Mouse (Mus musculus) heart, postnatal 0 days (tissue): ENCODE data around the gene Paqr7. TPM values are rescaled to one million over a fixed set of nuclear protein-coding genes. Genes with fewer than 3 reads are reported as not detected.

Experiments used
- ATAC-seq: fragments of 200-750 bp; cut with Nextera tagmentation; 2 replicates; pipeline ENCODE4 v1.8.0; 2017; ENCODE audit warnings: low read depth, moderate number of reproducible peaks, moderate library complexity; ENCODE audit not compliant: insufficient read depth
- DNase-seq: peaks from one replicate; pipeline ENCODE4 v3.0.0-alpha.2; 2016; ENCODE audit warnings: low spot score
- H3K27ac ChIP-seq: fragments of 300-500 bp; sonication (generic); 2 replicates; pipeline ENCODE4 v1.5.1; 2014; ENCODE audit warnings: low read depth, mild to moderate bottlenecking
- H3K27me3 ChIP-seq: fragments of 300-500 bp; sonication (generic); 2 replicates; pipeline ENCODE4 v1.6.1; 2014; ENCODE audit warnings: low read length, mixed read lengths; ENCODE audit not compliant: control insufficient read depth, insufficient read depth
- H3K36me3 ChIP-seq: fragments of 300-500 bp; sonication (generic); replicated peaks from 2 replicates; pipeline ENCODE4 v1.6.1; 2014; ENCODE audit warnings: low read length, mixed read lengths; ENCODE audit not compliant: control insufficient read depth, insufficient read depth
- H3K4me1 ChIP-seq: fragments of 300-500 bp; sonication (generic); 2 replicates; pipeline ENCODE4 v1.6.1; 2014; ENCODE audit warnings: antibody characterized with exemption; ENCODE audit not compliant: control insufficient read depth, insufficient read depth
- H3K4me2 ChIP-seq: fragments of 300-500 bp; sonication (generic); 2 replicates; pipeline ENCODE4 v1.6.1; 2014; ENCODE audit warnings: low read depth, mild to moderate bottlenecking, low read length, moderate library complexity
- H3K4me3 ChIP-seq: fragments of 300-500 bp; sonication (generic); 2 replicates; pipeline ENCODE4 v1.5.1; 2014; ENCODE audit warnings: low read depth, low read length
- H3K9ac ChIP-seq: fragments of 300-500 bp; sonication (generic); replicated peaks from 2 replicates; pipeline ENCODE4 v1.6.1; 2014; ENCODE audit warnings: low read depth, low read length, mixed read lengths
- H3K9me3 ChIP-seq: fragments of 300-500 bp; sonication (generic); replicated peaks from 2 replicates; pipeline ENCODE4 v1.6.1; 2016; ENCODE audit warnings: low read length; ENCODE audit not compliant: control insufficient read depth
- CTCF ChIP-seq: IDR thresholded peaks from 2 replicates; pipeline ENCODE4 v1.5.1; 2016; ENCODE audit warnings: antibody characterized with exemption, control low read depth, low read depth
- EP300 ChIP-seq: IDR thresholded peaks from 2 replicates; pipeline ENCODE4 v1.6.1; 2016; ENCODE audit warnings: antibody characterized with exemption, low read depth
- WGBS: fragments of 180-500 bp; shearing (Covaris S2); extraction: QIAGEN DNeasy Blood & Tissue Kit; methylation state at CpG from one replicate; pipeline ENCODE4 v1.1.7; 2014; 5-methylcytosine and 5-hydroxymethylcytosine counted together
- polyA plus RNA-seq: library from polyadenylated mRNA; unstranded; fragments of >200 nt; fragmentation: Nextera tagmentation; extraction: Ambion mirVana; gene quantifications from 2 replicates; pipeline ENCODE4 v1.2.1, GENCODE M21; 2015
- total RNA-seq: library from RNA; depleted of rRNA; stranded (reverse); fragments of >200 nt; gene quantifications from 2 replicates; pipeline ENCODE4 v1.2.3, GENCODE M21; 2014; ENCODE audit warnings: low replicate concordance

The Paqr7 gene
- total and polyA plus RNA-seq, 2 experiments from 2014 or later = 15.4 to 25.4 TPM

DNA sequence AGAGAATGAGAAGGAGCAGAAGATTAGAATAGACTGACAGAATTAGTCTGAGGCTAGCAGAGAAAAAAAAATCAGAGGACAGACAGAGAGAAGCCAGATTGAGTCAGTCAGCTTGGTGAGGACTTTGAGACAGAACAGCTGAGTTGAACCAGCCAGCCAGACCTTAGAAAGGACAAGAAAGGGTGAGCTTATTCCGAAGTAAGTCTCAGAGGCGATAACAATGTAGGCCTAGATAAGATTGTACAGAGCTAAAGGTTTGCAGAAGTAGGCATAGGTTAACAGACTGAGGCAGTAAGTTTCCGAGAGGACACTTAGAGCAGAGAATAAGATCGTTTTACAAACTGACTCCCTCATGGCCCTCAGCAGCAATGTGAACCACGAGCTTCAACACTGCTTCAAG lies 35.2 kb upstream of the Paqr7 start:
- no peak overlapping the region for H3K4me3 ChIP-seq
- no peaks in the 10 kb centered on the region for H3K4me1 ChIP-seq
- H3K4me2 ChIP-seq = no peak overlapping the region
- H3K27me3 ChIP-seq = no peaks in the 10 kb centered on the region
- ATAC-seq (no peak), DNase-seq (no peak)
- no peaks in the 10 kb centered on the region for H3K9me3 ChIP-seq
- TF ChIP-seq CTCF = no peak
- TF ChIP-seq EP300 = no peak
- WGBS = 62% methylated on average over 5 of the region's 5 CpGs
- H3K9ac ChIP-seq = no peak overlapping the region
- H3K36me3 ChIP-seq = no peaks in the 10 kb centered on the region
- no peak overlapping the region for H3K27ac ChIP-seq

DNA sequence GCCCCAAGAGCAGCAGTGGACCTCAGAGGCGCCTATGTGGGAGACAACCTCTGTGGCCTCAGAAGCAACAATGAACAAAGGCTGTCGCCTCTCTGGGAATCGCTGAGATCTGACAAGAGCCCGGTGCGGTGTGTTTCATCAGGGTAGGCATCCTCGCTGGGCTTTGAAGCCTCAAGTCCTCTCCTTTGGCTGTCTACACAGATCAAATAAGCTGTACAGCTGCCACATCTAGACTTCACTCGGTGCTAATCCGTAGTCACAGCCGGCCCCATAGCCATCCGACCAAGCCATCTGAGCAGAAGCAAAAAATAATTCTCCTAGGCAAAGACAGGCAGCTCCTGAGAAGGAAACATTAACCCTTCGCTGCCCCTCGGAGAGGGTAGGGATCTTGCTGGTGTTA lies 30.7 kb upstream of the Paqr7 start:
- WGBS = 49% methylated on average over 12 of the region's 12 CpGs
- no peaks in the 10 kb centered on the region for H3K27me3 ChIP-seq
- peaks cover 3% of the 10 kb centered on the region for H3K36me3 ChIP-seq
- H3K27ac ChIP-seq = no peak overlapping the region
- 0 out of 2 replicates have a peak, but pooled peaks cover 7% of the 10 kb centered on the region for H3K4me1 ChIP-seq
- no peak for ATAC-seq
- H3K4me2 ChIP-seq = no peak overlapping the region
- H3K9me3 ChIP-seq = no peaks in the 10 kb centered on the region
- H3K9ac ChIP-seq = no peak overlapping the region
- H3K4me3 ChIP-seq = no peak overlapping the region
- DNase-seq = no peak
- TF ChIP-seq EP300 (no peak), CTCF (no peak)

DNA sequence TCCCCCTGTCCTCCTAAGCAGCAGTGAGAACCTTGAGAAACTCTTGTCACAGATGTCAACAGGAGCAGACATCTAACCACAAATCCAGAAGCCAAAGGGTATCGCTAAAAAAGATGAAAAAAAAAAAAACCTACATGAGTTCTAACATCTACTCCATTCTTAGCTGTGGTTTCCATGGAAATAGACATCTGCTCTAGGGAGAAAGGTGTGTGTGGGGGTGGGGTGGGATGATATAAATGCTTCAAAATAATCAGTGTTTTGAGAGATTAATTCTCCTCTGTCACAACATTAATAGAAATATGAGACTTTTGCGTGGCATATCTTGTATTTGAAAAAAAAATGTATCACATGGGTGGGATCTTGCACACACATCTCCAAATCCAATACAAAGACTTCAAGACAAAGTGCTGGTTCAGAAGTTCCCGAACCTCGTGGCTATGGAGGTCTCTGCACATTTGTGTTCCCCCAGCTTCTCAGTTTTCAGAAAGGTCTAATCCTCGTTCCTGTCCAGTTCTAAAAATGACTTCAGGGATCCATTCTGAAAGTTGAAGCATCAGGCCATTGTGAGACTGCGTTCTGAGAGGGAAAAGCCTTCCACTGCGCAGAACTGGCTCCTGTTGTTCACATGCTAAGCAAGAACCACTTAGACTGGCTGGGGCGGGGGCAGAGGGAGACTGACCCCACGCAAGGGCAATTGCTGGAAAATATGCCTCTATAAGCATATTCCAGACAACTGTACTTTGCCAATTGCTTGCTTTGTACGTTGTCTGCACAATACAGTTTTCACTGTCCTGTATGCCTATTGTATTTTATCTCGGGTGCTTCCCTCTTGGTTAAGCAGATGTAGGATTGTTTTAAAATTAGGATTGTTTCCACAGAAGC lies 29.9 kb upstream of the Paqr7 start:
- H3K27me3 ChIP-seq = no peaks in the 10 kb centered on the region
- peak overlapping the region; percentile 98; the same call in 1 of the 2 replicates for H3K4me2 ChIP-seq
- ATAC-seq (no peak), DNase-seq (no peak)
- no peak for TF ChIP-seq CTCF
- no peak for TF ChIP-seq EP300
- WGBS = 74% methylated on average over 11 of the region's 11 CpGs
- 0 out of 2 replicates have a peak, but pooled peaks cover 7% of the 10 kb centered on the region for H3K4me1 ChIP-seq
- H3K36me3 ChIP-seq = peaks cover 10% of the 10 kb centered on the region
- peak overlapping the region; percentile 80; the same call in 1 of the 2 replicates for H3K27ac ChIP-seq
- H3K4me3 ChIP-seq = no peak overlapping the region
- no peaks in the 10 kb centered on the region for H3K9me3 ChIP-seq
- no peak overlapping the region for H3K9ac ChIP-seq

DNA sequence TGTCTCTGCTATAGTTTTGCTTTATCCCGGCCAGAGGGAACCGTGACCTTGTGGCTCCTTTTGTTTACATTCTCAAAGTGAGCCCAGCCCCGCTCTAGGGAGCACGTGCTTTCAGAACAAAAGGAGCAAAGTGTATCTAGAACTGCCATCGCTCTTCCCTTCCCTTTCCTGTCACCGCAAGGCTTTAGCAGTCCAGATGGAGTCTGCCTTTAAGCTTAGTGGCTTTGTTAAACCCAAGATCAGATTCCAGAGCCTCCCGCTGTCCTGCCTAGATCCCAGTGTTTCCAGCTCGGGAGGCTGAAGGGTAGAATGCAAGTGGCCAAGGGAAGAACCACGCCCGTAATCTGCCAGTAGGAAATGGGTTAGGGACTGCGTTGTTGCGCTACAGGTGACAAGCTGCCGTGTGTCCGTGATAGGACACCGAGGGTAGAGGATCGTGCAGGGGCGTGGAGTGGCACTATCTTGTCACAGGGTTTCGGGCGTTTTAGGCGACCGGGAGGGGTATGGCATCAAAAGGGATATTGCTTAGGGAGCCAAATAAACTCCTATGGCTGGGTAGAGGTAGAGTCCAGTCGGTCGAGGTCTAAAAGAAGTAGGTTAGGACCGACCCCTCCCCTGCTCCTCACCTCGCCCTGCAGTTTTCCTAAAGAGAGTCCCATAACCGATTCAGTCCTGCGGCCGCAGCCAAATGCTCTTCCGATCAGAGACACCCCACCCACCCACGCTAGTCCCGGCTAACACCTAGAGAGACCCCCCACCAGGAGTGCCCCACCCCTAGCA lies 28.9 kb upstream of the Paqr7 start:
- Histone ChIP-seq H3K9ac (peak overlapping the region; percentile 71), H3K4me2 (peak overlapping the region; percentile 98), H3K36me3 (peaks cover 20% of the 10 kb centered on the region), H3K4me3 (peak overlapping the region; percentile 87), H3K27me3 (no peaks in the 10 kb centered on the region), H3K9me3 (no peaks in the 10 kb centered on the region), H3K4me1 (0 out of 2 replicates have a peak, but pooled peaks cover 7% of the 10 kb centered on the region), H3K27ac (peak overlapping the region; percentile 80)
- 1% methylated on average over 31 of the region's 31 CpGs for WGBS
- ATAC-seq = peak; percentile 7
- peak; percentile 34 for DNase-seq
- TF ChIP-seq EP300 = no peak
- no peak for TF ChIP-seq CTCF

DNA sequence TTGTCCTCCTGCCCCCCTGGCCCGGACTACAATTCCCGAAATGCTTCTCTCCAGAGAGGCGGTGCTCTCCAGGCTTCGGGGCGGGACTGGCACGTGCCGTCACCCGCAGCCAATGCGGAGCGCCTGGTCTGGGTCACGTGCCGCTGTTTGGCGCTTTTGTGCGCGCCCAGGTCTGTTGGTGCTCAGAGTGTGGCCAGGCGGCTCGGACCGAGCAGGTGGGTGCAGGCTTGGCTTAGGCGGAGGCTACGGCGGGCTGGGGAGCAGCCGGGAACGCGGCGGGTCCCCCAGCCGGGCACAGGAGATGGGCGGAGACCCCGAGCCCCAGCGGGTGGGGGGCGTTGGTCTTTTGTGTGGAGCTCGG lies 28.3 kb upstream of the Paqr7 start, which contains the start of gene Stmn1:
TSS of gene Stmn1 (plus strand) at position 106 of the 361 bp plus-strand sequence.
- TF ChIP-seq CTCF (no peak), EP300 (no peak)
- WGBS = 0% methylated on average over 31 of the region's 31 CpGs
- Histone ChIP-seq H3K4me3 (peak within 1 kb of the TSS; percentile 87), H3K9ac (peak within 1 kb of the TSS; percentile 71), H3K4me2 (peak within 1 kb of the TSS; percentile 98), H3K4me1 (0 out of 2 replicates have a peak, but pooled peaks cover 7% of the 10 kb centered on the region), H3K27ac (peak within 1 kb of the TSS; percentile 80), H3K27me3 (no peaks in the 10 kb centered on the region), H3K36me3 (peaks cover 25% of the 10 kb centered on the region), H3K9me3 (no peaks in the 10 kb centered on the region)
- DNase-seq (peak; percentile 93), ATAC-seq (peak; percentile 93)
